Mouse (Mus musculus): ENCODE measurements around the gene Vmn2r29. TPM values are rescaled to one million over a fixed set of nuclear protein-coding genes. Genes with fewer than 3 reads are reported as not detected.
"Not testable (repeated sequence)": the region's sequence is repeated elsewhere in the genome, so short reads cannot be mapped to it uniquely, and the experiment has no call there.

Gene Vmn2r29
- total RNA-seq (2021) = 0.22 TPM in 1 of 2 replicates, not detected in the other
- long read RNA-seq, experiment 1 = 0 reads
- long read RNA-seq, experiment 2 = 0 reads

GRCm38 (mm10) chr7:7247228-7247627 lies at the start of gene Vmn2r29:
TSS of gene Vmn2r29 (minus strand) at chr7:7247328.
- not testable (repeated sequence) for DNase-seq

GRCm38 (mm10) chr7:7295595-7295994 lies 48.5 kb upstream of the Vmn2r29 start:
- DNase-seq = peak; percentile 65

- DNase-seq = no peak
Measured at GRCm38 (mm10) chr7:7281383-7281782, 34.3 kb upstream of the Vmn2r29 start.

GRCm38 (mm10) chr7:7277966-7278567 lies 30.9 kb upstream of the Vmn2r29 start, which contains the start of gene Gm45844:
TSS of gene Gm45844 (minus strand) at chr7:7278289.
- peak; percentile 89 for DNase-seq

GRCm38 (mm10) chr7:7277556-7277955 lies 30.4 kb upstream of the Vmn2r29 start:
- DNase-seq = peak; percentile 49

GRCm38 (mm10) chr7:7209313-7210151 lies 37.6 kb downstream of the Vmn2r29 start, which contains the start of gene Zfp772:
TSS of gene Zfp772 (minus strand) at chr7:7209998.
- peak; percentile 42 for DNase-seq

GRCm38 (mm10) chr7:7188191-7188942 lies 58.8 kb downstream of the Vmn2r29 start:
- peak; percentile 73 for DNase-seq

GRCm38 (mm10) chr7:7187417-7188190 lies 59.5 kb downstream of the Vmn2r29 start:
- no peak for DNase-seq

- no peak for DNase-seq
Measured at GRCm38 (mm10) chr7:7185897-7186296, 61.2 kb downstream of the Vmn2r29 start.

Other genes with a start within 250 kb of the Vmn2r29 start
- 8.8 and 11.0 TPM in 2 replicates for gene Zfp954, start 125.8 kb downstream of the Vmn2r29 start, total RNA-seq (2021)
- gene Zfp773, start 110.6 kb downstream of the Vmn2r29 start, total RNA-seq (2021) = 0.41 and 1.0 TPM in 2 replicates
- gene Zfp418, start 76.0 kb downstream of the Vmn2r29 start, total RNA-seq (2021) = 2.1 and 2.7 TPM in 2 replicates
- gene Zfp772, start 37.3 kb downstream of the Vmn2r29 start, total RNA-seq (2021) = 3.2 TPM in 2 replicates
- 2.9 and 3.8 TPM in 2 replicates for gene Gm45844, start 31.0 kb upstream of the Vmn2r29 start, total RNA-seq (2021)
- 49.8 and 50.7 TPM in 2 replicates for gene Clcn4, start 53.5 kb upstream of the Vmn2r29 start, total RNA-seq (2021)
- gene Vmn2r30, start 90.3 kb upstream of the Vmn2r29 start, total RNA-seq (2021) = 0.15 and 0.19 TPM in 2 replicates
- 1.3 TPM in 1 of 2 replicates, not detected in the other for gene Gm45783, start 127.2 kb upstream of the Vmn2r29 start, total RNA-seq (2021)
- not detected in 2 replicates for gene Vmn2r31, start 152.4 kb upstream of the Vmn2r29 start, total RNA-seq (2021)
- not detected in 2 replicates for gene Vmn2r32, start 232.7 kb upstream of the Vmn2r29 start, total RNA-seq (2021)

All from adrenal gland, postnatal 14 days (tissue).